Mouse (Mus musculus) liver, adult 2 months (tissue): Measurements from ENCODE around the gene Chdh.

Experiments
- CTCF ChIP-seq: fragments of 200-500 bp; IDR thresholded peaks from 2 replicates; pipeline ENCODE4 v1.5.1; 2011; ENCODE audit warnings: low read depth, low read length, control low read depth
- POLR2A ChIP-seq: fragments of 200-500 bp; IDR thresholded peaks from 2 replicates; pipeline ENCODE4 v1.6.1; 2011; ENCODE audit warnings: low read length, control low read depth; ENCODE audit not compliant: insufficient read depth; ENCODE audit errors: extremely low read depth

DNA sequence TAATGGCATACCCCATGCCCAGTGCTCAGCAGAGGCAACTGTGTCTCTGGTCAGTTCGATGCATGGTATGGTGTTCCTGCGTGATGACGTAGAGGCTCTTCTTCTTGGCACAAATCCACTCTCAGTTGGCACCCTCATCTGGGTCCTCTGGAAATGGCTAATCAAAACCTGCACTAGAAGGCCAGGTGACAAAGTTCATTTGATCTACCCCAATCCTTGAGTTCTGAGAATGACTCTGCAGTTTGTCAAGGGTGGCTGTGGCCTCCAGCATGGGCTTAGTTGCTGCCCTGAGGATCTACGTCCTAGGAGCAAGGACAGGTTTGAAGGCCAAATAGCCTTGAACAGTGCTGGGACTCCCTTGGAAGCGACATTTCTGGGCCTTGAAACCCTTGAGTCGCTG is 10.0 kb downstream of the Chdh start:
- no peak for TF ChIP-seq CTCF
- no peak for TF ChIP-seq POLR2A
